Mouse (Mus musculus) midbrain, embryonic 13.5 days (tissue): ENCODE measurements around the gene Rcor2. TPM values are rescaled to one million over a fixed set of nuclear protein-coding genes. Genes with fewer than 3 reads are reported as not detected.

Source experiments
- ATAC-seq: fragments of 200-750 bp; cut with Nextera tagmentation; 2 replicates; pipeline ENCODE4 v1.8.0; 2017; ENCODE audit warnings: mild to moderate bottlenecking, moderate TSS enrichment, moderate library complexity
- H3K27ac ChIP-seq: fragments of 300-500 bp; sonication (generic); 2 replicates; pipeline ENCODE4 v1.5.1; 2015; ENCODE audit warnings: inconsistent platforms, mild to moderate bottlenecking, moderate library complexity
- H3K27me3 ChIP-seq: fragments of 300-500 bp; sonication (generic); 2 replicates; pipeline ENCODE4 v1.6.1; 2015; ENCODE audit warnings: mild to moderate bottlenecking, inconsistent platforms
- H3K36me3 ChIP-seq: fragments of 300-500 bp; sonication (generic); 2 replicates; pipeline ENCODE4 v1.6.1; 2015; ENCODE audit warnings: mild to moderate bottlenecking, inconsistent platforms
- H3K4me1 ChIP-seq: fragments of 300-500 bp; sonication (generic); replicated peaks from 2 replicates; pipeline ENCODE4 v1.6.1; 2015; ENCODE audit warnings: inconsistent platforms
- H3K4me2 ChIP-seq: fragments of 300-500 bp; sonication (generic); replicated peaks from 2 replicates; pipeline ENCODE4 v1.6.1; 2015; ENCODE audit warnings: moderate library complexity, mild to moderate bottlenecking, inconsistent platforms
- H3K4me3 ChIP-seq: fragments of 300-500 bp; sonication (generic); replicated peaks from 2 replicates; pipeline ENCODE4 v1.5.1; 2015; ENCODE audit warnings: mild to moderate bottlenecking, inconsistent platforms
- H3K9ac ChIP-seq: fragments of 300-500 bp; sonication (generic); replicated peaks from 2 replicates; pipeline ENCODE4 v1.6.1; 2015; ENCODE audit warnings: mild to moderate bottlenecking, inconsistent platforms
- H3K9me3 ChIP-seq: fragments of 300-500 bp; sonication (generic); 2 replicates; pipeline ENCODE4 v1.6.1; 2016; ENCODE audit warnings: mild to moderate bottlenecking, inconsistent platforms
- WGBS: fragments of 180-500 bp; shearing (Covaris S2); methylation state at CpG from one replicate; pipeline ENCODE4 v1.1.7; 2015; 5-methylcytosine and 5-hydroxymethylcytosine counted together
- polyA plus RNA-seq: library from polyadenylated mRNA; unstranded; fragments of >200 nt; fragmentation: Nextera tagmentation; extraction: Ambion mirVana; gene quantifications from 2 replicates; pipeline ENCODE4 v1.2.1, GENCODE M21; 2015

Gene Rcor2
- polyA plus RNA-seq, 1 experiment from 2014 or later = 52.8 TPM

GRCm38 (mm10) chr19:7314976-7315586 lies 48.0 kb downstream of the Rcor2 start:
- Histone ChIP-seq H3K4me3 (no peak overlapping the region), H3K27me3 (no peaks in the 10 kb centered on the region), H3K4me2 (no peak overlapping the region), H3K4me1 (peaks cover 28% of the 10 kb centered on the region), H3K9me3 (no peaks in the 10 kb centered on the region), H3K36me3 (no peaks in the 10 kb centered on the region), H3K9ac (no peak overlapping the region), H3K27ac (no peak overlapping the region)
- ATAC-seq = no peak
- WGBS = 89% methylated on average over 8 of the region's 8 CpGs

- Histone ChIP-seq H3K27ac (no peak overlapping the region), H3K27me3 (no peaks in the 10 kb centered on the region), H3K4me2 (no peak overlapping the region), H3K9me3 (no peaks in the 10 kb centered on the region), H3K4me3 (no peak overlapping the region), H3K36me3 (no peaks in the 10 kb centered on the region), H3K9ac (no peak overlapping the region), H3K4me1 (peaks cover 23% of the 10 kb centered on the region)
- no peak for ATAC-seq
- 83% methylated on average over 4 of the region's 4 CpGs for WGBS
Measured at GRCm38 (mm10) chr19:7315587-7315984, 48.5 kb downstream of the Rcor2 start.

- no peak for ATAC-seq
- Histone ChIP-seq H3K4me1 (peaks cover 11% of the 10 kb centered on the region), H3K27ac (no peak overlapping the region), H3K36me3 (no peaks in the 10 kb centered on the region), H3K9me3 (no peaks in the 10 kb centered on the region), H3K4me3 (no peak overlapping the region), H3K27me3 (no peaks in the 10 kb centered on the region), H3K9ac (no peak overlapping the region), H3K4me2 (no peak overlapping the region)
- 89% methylated on average over 4 of the region's 4 CpGs for WGBS
Measured at GRCm38 (mm10) chr19:7316822-7317221, 49.7 kb downstream of the Rcor2 start.

GRCm38 (mm10) chr19:7317716-7318115 lies 50.6 kb downstream of the Rcor2 start:
- H3K4me2 ChIP-seq = no peak overlapping the region
- no peak overlapping the region for H3K27ac ChIP-seq
- H3K36me3 ChIP-seq = no peaks in the 10 kb centered on the region
- peaks cover 9% of the 10 kb centered on the region for H3K4me1 ChIP-seq
- H3K9me3 ChIP-seq = no peaks in the 10 kb centered on the region
- H3K9ac ChIP-seq = no peak overlapping the region
- H3K4me3 ChIP-seq = no peak overlapping the region
- H3K27me3 ChIP-seq = no peaks in the 10 kb centered on the region
- ATAC-seq = no peak
- WGBS = 91% methylated on average over 4 of the region's 4 CpGs

DNA sequence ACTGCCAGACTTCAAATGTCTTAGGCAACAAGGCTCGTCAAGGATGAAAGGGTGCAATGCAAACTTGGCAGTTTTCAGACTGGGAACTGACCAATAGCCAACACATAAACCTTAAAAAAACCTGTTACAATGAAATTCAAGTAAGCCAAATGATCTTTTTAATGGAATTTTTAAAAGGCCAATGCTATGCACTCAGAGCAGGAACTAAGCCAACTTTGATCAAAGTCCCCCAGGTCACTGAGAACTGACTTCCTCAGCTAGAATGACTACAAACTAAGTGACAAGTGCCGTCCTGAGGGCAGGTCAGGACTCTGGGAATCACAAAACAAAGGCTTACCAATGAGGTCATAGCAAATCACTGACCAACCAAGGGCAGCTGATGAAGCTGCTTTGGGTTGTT lies 53.1 kb downstream of the Rcor2 start:
- no peak for ATAC-seq
- Histone ChIP-seq H3K36me3 (no peaks in the 10 kb centered on the region), H3K27me3 (no peaks in the 10 kb centered on the region), H3K4me2 (no peak overlapping the region), H3K9ac (no peak overlapping the region), H3K9me3 (no peaks in the 10 kb centered on the region), H3K27ac (no peak overlapping the region), H3K4me3 (no peak overlapping the region), H3K4me1 (peaks cover 7% of the 10 kb centered on the region)
- WGBS = 76% methylated on average over 2 of the region's 2 CpGs

- no peaks in the 10 kb centered on the region for H3K36me3 ChIP-seq
- H3K4me3 ChIP-seq = no peak overlapping the region
- no peak for ATAC-seq
- H3K9ac ChIP-seq = no peak overlapping the region
- no peak overlapping the region for H3K4me2 ChIP-seq
- H3K27ac ChIP-seq = no peak overlapping the region
- no peaks in the 10 kb centered on the region for H3K9me3 ChIP-seq
- H3K27me3 ChIP-seq = no peaks in the 10 kb centered on the region
- 77% methylated on average over 3 of the region's 3 CpGs for WGBS
- H3K4me1 ChIP-seq = no peaks in the 10 kb centered on the region; the same call in 1 of the 2 replicates
Measured at GRCm38 (mm10) chr19:7321391-7321790, 54.3 kb downstream of the Rcor2 start.

Other genes with a start within 250 kb of the Rcor2 start
- 3.9 and 4.8 TPM in 2 replicates for gene Fermt3, start 247.9 kb upstream of the Rcor2 start, polyA plus RNA-seq
- gene Stip1, start 227.4 kb upstream of the Rcor2 start, polyA plus RNA-seq = 258 and 273 TPM in 2 replicates
- 2.9 and 3.0 TPM in 2 replicates for gene Macrod1, start 210.5 kb upstream of the Rcor2 start, polyA plus RNA-seq
- 8.3 and 9.2 TPM in 2 replicates for gene Flrt1, start 161.6 kb upstream of the Rcor2 start, polyA plus RNA-seq
- gene Otub1, start 61.0 kb upstream of the Rcor2 start, polyA plus RNA-seq = 247 and 260 TPM in 2 replicates
- 750 and 771 TPM in 2 replicates for gene Cox8a, start 49.7 kb upstream of the Rcor2 start, polyA plus RNA-seq
- gene Naa40, start 26.1 kb upstream of the Rcor2 start, polyA plus RNA-seq = 73.7 and 74.6 TPM in 2 replicates
- 40.7 and 47.1 TPM in 2 replicates for gene Mark2, start 74.5 kb downstream of the Rcor2 start, polyA plus RNA-seq
- 42.2 and 45.3 TPM in 2 replicates for gene Spindoc, start 115.7 kb downstream of the Rcor2 start, polyA plus RNA-seq
- gene 2700081O15Rik, start 150.3 kb downstream of the Rcor2 start, polyA plus RNA-seq = 16.7 and 17.5 TPM in 2 replicates
- gene Rtn3, start 216.0 kb downstream of the Rcor2 start, polyA plus RNA-seq = 557 and 566 TPM in 2 replicates
- gene Atl3, start 226.7 kb downstream of the Rcor2 start, polyA plus RNA-seq = 6.0 and 6.3 TPM in 2 replicates